ENCODE assay signal across 8 mouse cellular contexts in the genomic region with DNA sequence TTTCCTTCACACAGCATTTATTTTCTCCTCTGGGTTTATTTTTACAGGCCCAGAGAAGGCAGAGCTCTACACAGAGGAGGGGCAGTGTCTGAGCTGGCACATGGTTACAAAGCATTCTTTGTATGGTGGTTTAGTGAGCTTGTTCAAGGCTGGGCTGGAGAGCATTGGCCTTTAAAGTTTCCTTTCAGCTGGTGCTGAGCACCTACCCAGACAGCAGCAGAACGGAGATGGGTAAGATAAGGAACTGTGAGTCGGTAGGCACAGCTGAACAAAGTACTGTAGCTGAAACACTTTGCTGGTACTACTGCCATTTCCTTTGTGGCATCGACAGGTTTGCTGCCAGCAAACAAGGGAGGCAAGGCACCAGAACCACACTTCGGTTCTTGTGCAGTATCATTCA. TPM values are rescaled to one million over a fixed set of nuclear protein-coding genes. Genes with fewer than 3 reads are reported as not detected.
A peak's percentile ranks its signal among the peaks of the same experiment; 100 is the strongest.
DNase-seq lines count a peak whose midpoint lies in the region; ATAC-seq lines count a peak whose summit lies in the region.

No protein-coding gene starts in this region.

- 0 out of 2 replicates have a peak, but pooled peaks cover 4% of the 10 kb centered on the region for H3K36me3 ChIP-seq in hindbrain, embryonic 10.5 days
- H3K36me3 ChIP-seq in hindbrain, embryonic 11.5 days (ENCODE audit: control insufficient read depth, insufficient read depth, low read length) = no peaks in the 10 kb centered on the region
- H3K36me3 ChIP-seq in embryonic facial prominence, embryonic 12.5 days = no peaks in the 10 kb centered on the region
- H3K36me3 ChIP-seq in forebrain, embryonic 11.5 days (ENCODE audit: control insufficient read depth, insufficient read depth, low read length) = no peaks in the 10 kb centered on the region; the same call in 1 of the 2 replicates

- no peak for ATAC-seq in hindbrain, embryonic 11.5 days (ENCODE audit: low FRiP score)
- no peak for ATAC-seq in embryonic facial prominence, embryonic 12.5 days (ENCODE audit: insufficient number of reproducible peaks, insufficient read depth, low FRiP score, low TSS enrichment)
- no peak for ATAC-seq in forebrain, embryonic 11.5 days (replicated peaks; ENCODE audit: low FRiP score)

- no peak overlapping the region for H3K4me3 ChIP-seq in hindbrain, embryonic 10.5 days
- H3K4me3 ChIP-seq in hindbrain, embryonic 11.5 days (ENCODE audit: low read depth, low read length) = no peak overlapping the region
- H3K4me3 ChIP-seq in embryonic facial prominence, embryonic 12.5 days = no peak overlapping the region
- no peak overlapping the region for H3K4me3 ChIP-seq in forebrain, embryonic 11.5 days (ENCODE audit: low read depth, low read length)

- H3K4me1 ChIP-seq in hindbrain, embryonic 10.5 days (replicated peaks) = peaks cover 19% of the 10 kb centered on the region
- no peaks in the 10 kb centered on the region for H3K4me1 ChIP-seq in hindbrain, embryonic 11.5 days (replicated peaks; ENCODE audit: control insufficient read depth, insufficient read depth, low read length)
- H3K4me1 ChIP-seq in embryonic facial prominence, embryonic 12.5 days = peaks cover 7% of the 10 kb centered on the region
- peaks cover 3% of the 10 kb centered on the region; the same call in 1 of the 2 replicates for H3K4me1 ChIP-seq in forebrain, embryonic 11.5 days (replicated peaks; ENCODE audit: control insufficient read depth, insufficient read depth, low read length)

- no peak overlapping the region for H3K9ac ChIP-seq in hindbrain, embryonic 11.5 days (ENCODE audit: low read depth, low read length)
- H3K9ac ChIP-seq in embryonic facial prominence, embryonic 12.5 days = no peak overlapping the region
- H3K9ac ChIP-seq in forebrain, embryonic 11.5 days (ENCODE audit: low read length) = no peak overlapping the region

- 84% methylated on average over 4 of the region's 4 CpGs for WGBS in hindbrain, embryonic 10.5 days
- 87% methylated on average over 4 of the region's 4 CpGs for WGBS in hindbrain, embryonic 11.5 days
- 69% methylated on average over 4 of the region's 4 CpGs for WGBS in embryonic facial prominence, embryonic 12.5 days
- 84% methylated on average over 4 of the region's 4 CpGs for WGBS in forebrain, embryonic 11.5 days

- 0 out of 2 replicates have a peak overlapping the region, but pooled peaks have one; percentile 5 for H3K27ac ChIP-seq in hindbrain, embryonic 10.5 days
- no peak overlapping the region for H3K27ac ChIP-seq in hindbrain, embryonic 11.5 days (ENCODE audit: low read depth, low read length)
- H3K27ac ChIP-seq in embryonic facial prominence, embryonic 12.5 days = peak overlapping the region; percentile 71
- H3K27ac ChIP-seq in forebrain, embryonic 11.5 days (ENCODE audit: low read depth, low read length) = no peak overlapping the region

- no peak for DNase-seq in hindbrain, embryonic 10.5 days (ENCODE audit: low spot score)
- no peak for DNase-seq in hindbrain, embryonic 11.5 days (ENCODE audit: low spot score)
- DNase-seq in CD8-positive naive resting alpha-beta T cell, adult 2 months (ENCODE audit: low read depth in 2 of 2, low spot score in 2 of 2) = peak; percentile 45 to 54
- DNase-seq in naive thymus-derived CD4-positive, alpha-beta T cell, adult 2 months (ENCODE audit: low read depth) = peak; percentile 85
- no peak for DNase-seq in forebrain, embryonic 11.5 days (ENCODE audit: low spot score)
- no peak for DNase-seq in gastrocnemius, postnatal 25 days
- DNase-seq in lung, postnatal 14 days = no peak

- H3K4me2 ChIP-seq in hindbrain, embryonic 11.5 days (replicated peaks; ENCODE audit: low read depth, low read length) = no peak overlapping the region
- H3K4me2 ChIP-seq in embryonic facial prominence, embryonic 12.5 days (replicated peaks) = no peak overlapping the region
- H3K4me2 ChIP-seq in forebrain, embryonic 11.5 days (ENCODE audit: low read depth, low read length, severe bottlenecking) = no peak overlapping the region

- H3K27me3 ChIP-seq in hindbrain, embryonic 10.5 days (ENCODE audit: insufficient read depth, poor library complexity, severe bottlenecking) = no peaks in the 10 kb centered on the region
- no peaks in the 10 kb centered on the region for H3K27me3 ChIP-seq in hindbrain, embryonic 11.5 days (ENCODE audit: control insufficient read depth, insufficient read depth, low read length)
- no peaks in the 10 kb centered on the region for H3K27me3 ChIP-seq in embryonic facial prominence, embryonic 12.5 days
- no peaks in the 10 kb centered on the region for H3K27me3 ChIP-seq in forebrain, embryonic 11.5 days (ENCODE audit: control insufficient read depth, insufficient read depth, low read length)

- peaks cover 2% of the 10 kb centered on the region; the same call in 1 of the 2 replicates for H3K9me3 ChIP-seq in hindbrain, embryonic 10.5 days
- H3K9me3 ChIP-seq in hindbrain, embryonic 11.5 days (ENCODE audit: control insufficient read depth, low read length) = no peaks in the 10 kb centered on the region
- no peaks in the 10 kb centered on the region for H3K9me3 ChIP-seq in embryonic facial prominence, embryonic 12.5 days
- H3K9me3 ChIP-seq in forebrain, embryonic 11.5 days (ENCODE audit: control insufficient read depth, low read length) = no peaks in the 10 kb centered on the region; the same call in 1 of the 2 replicates

RNA-seq across cellular contexts. Expression of a gene that starts 1.7 kb away (rescaled TPM):
- 11.4 and 15.0 TPM in 2 replicates for polyA plus RNA-seq in hindbrain, embryonic 10.5 days (2016; fragmentation: Nextera tagmentation; extraction: Ambion mirVana)
- 16.9 and 18.1 TPM in 2 replicates for polyA plus RNA-seq in hindbrain, embryonic 11.5 days (2014; fragmentation: Nextera tagmentation; extraction: Ambion mirVana)
- polyA plus RNA-seq in embryonic facial prominence, embryonic 12.5 days (2016; fragmentation: Nextera tagmentation; extraction: Ambion mirVana) = 23.5 and 24.2 TPM in 2 replicates
- polyA plus RNA-seq in forebrain, embryonic 11.5 days (2014; fragmentation: Nextera tagmentation; extraction: Ambion mirVana) = 17.4 and 18.8 TPM in 2 replicates
- total RNA-seq in gastrocnemius, postnatal 25 days (2021) = 10 to 100 TPM; 24.7 to 25.9 TPM

RNA-seq across cellular contexts. Expression of a gene that starts 31.9 kb away (rescaled TPM):
- 90.6 and 104 TPM in 2 replicates for polyA plus RNA-seq in hindbrain, embryonic 10.5 days (2016; fragmentation: Nextera tagmentation; extraction: Ambion mirVana)
- 95.8 and 102 TPM in 2 replicates for polyA plus RNA-seq in hindbrain, embryonic 11.5 days (2014; fragmentation: Nextera tagmentation; extraction: Ambion mirVana)
- 98.4 and 101 TPM in 2 replicates for polyA plus RNA-seq in embryonic facial prominence, embryonic 12.5 days (2016; fragmentation: Nextera tagmentation; extraction: Ambion mirVana)
- 88.8 and 92.4 TPM in 2 replicates for polyA plus RNA-seq in forebrain, embryonic 11.5 days (2014; fragmentation: Nextera tagmentation; extraction: Ambion mirVana)
- 10 to 100 TPM; 55.5 to 56.5 TPM for total RNA-seq in gastrocnemius, postnatal 25 days (2021)

Comparison
In these comparisons a context has a peak if more than half of its experiments do, and no peak if none do; other contexts are left out.
1. H3K27ac ChIP-seq: peak in hindbrain, embryonic 10.5 days (single experiment) and embryonic facial prominence, embryonic 12.5 days (single experiment); none in hindbrain, embryonic 11.5 days (single experiment) and forebrain, embryonic 11.5 days (single experiment).
2. DNase-seq: peak in CD8-positive naive resting alpha-beta T cell, adult 2 months (2 of 2) and naive thymus-derived CD4-positive, alpha-beta T cell, adult 2 months (single experiment); none in hindbrain, embryonic 10.5 days (single experiment), hindbrain, embryonic 11.5 days (single experiment), forebrain, embryonic 11.5 days (single experiment), gastrocnemius, postnatal 25 days (single experiment) and lung, postnatal 14 days (single experiment).